Mouse (Mus musculus) splenic B cell, adult 2 months (primary cell): Measurements from ENCODE around the gene Gm17535.
"Not testable (repeated sequence)": the region's sequence is repeated elsewhere in the genome, so short reads cannot be mapped to it uniquely, and the experiment has no call there.

Experiments
- DNase-seq: peaks from one replicate; pipeline ENCODE4 v3.0.0-alpha.2; 2011; ENCODE audit warnings: low read depth, low spot score
- H3K27me3 ChIP-seq: 2 replicates; pipeline ENCODE4 v1.6.1; 2012; ENCODE audit warnings: mild to moderate bottlenecking, low read length, moderate library complexity, mixed read lengths; ENCODE audit not compliant: control insufficient read depth, poor library complexity, insufficient read depth, severe bottlenecking
- H3K36me3 ChIP-seq: 2 replicates; pipeline ENCODE4 v1.6.1; 2012; ENCODE audit warnings: mild to moderate bottlenecking, low read length, moderate library complexity, mixed read lengths; ENCODE audit not compliant: control insufficient read depth, poor library complexity, insufficient read depth, severe bottlenecking

The Gm17535 gene

DNA sequence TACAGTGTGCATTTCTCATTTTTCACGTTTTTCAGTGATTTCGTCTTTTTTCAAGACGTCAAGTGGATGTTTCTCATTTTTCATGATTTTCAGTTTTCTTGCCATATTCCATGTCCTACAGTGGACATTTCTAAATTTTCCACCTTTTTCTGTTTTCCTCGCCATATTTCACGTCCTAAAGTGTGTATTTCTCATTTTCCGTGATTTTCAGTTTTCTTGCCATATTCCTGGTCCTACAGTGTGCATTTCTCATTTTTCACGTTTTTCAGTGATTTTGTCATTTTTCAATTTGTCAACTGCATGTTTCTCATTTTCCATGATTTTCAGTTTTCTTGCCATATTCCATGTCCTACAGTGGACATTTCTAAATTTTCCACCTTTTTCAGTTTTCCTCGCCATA, at the start of gene Gm17535:
Gm17535 (plus strand) TSS at position 301 of the 400 bp plus-strand sequence.
- not testable (repeated sequence) for H3K27me3 ChIP-seq, DNase-seq, H3K36me3 ChIP-seq

DNA sequence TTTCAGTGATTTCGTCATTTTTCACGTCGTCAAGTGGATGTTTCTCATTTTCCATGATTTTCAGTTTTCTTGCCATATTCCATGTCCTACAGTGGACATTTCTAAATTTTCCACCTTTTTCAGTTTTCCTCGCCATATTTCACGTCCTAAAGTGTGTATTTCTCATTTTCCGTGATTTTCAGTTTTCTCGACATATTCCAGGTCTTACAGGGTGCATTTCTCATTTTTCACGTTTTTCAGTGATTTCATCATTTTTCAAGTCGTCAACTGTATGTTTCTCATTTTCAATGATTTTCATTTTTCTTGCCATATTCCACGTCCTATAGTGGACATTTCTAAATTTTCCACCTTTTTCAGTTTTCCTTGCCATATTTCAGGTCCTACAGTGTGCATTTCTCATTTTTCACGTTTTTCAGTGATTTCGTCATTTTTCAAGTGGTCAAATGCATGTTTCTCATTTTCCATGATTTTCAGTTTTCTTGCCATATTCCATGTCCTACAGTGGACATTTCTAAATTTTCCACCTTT, 33.9 kb upstream of the Gm17535 start, which contains the start of gene Gm10722:
Gm10722 (plus strand) TSS at position 478 of the 528 bp plus-strand sequence.
- DNase-seq: peak; percentile 49
- H3K36me3 ChIP-seq, H3K27me3 ChIP-seq: not testable (repeated sequence)

DNA sequence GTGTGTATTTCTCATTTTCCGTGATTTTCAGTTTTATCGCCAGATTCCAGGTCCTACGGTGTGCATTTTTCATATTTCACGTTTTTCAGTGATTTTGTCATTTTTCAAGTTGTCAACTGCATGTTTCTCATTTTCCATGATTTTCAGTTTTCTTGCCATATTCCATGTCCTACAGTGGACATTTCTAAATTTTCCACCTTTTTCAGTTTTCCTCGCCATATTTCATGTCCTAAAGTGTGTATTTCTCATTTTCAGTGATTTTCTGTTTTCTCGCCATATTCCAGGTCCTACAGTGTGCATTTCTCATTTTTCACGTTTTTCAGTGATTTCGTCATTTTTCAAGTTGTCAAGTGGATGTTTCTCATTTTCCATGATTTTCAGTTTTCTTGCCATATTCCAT, 33.4 kb upstream of the Gm17535 start:
- not testable (repeated sequence) for H3K36me3 ChIP-seq, DNase-seq, H3K27me3 ChIP-seq

DNA sequence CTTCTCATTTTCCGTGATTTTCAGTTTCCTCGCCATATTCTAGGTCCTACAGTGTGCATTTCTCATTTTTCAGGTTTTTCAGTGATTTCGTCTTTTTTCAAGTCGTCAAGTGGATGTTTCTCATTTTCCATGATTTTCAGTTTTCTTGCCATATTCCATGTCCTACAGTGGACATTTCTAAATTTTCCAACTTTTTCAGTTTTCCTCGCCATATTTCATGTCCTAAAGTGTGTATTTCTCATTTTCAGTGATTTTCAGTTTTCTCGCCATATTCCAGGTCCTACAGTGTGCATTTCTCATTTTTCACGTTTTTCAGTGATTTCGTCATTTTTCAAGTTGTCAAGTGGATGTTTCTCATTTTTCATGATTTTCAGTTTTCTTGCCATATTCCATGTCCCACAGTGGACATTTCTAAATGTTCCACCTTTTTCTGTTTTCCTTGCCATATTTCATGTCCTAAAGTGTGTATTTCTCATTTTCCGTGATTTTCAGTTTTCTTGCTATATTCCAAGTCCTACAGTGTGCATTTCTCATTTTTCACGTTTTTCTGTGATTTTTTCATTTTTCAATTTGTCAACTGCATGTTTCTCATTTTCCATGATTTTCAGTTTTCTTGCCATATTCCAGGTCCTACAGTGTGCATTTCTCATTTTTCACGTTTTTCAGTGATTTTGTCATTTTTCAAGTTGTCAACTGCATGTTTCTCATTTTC, 32.3 kb upstream of the Gm17535 start:
- H3K27me3 ChIP-seq, H3K36me3 ChIP-seq: not testable (repeated sequence)
- DNase-seq: peak; percentile 28

DNA sequence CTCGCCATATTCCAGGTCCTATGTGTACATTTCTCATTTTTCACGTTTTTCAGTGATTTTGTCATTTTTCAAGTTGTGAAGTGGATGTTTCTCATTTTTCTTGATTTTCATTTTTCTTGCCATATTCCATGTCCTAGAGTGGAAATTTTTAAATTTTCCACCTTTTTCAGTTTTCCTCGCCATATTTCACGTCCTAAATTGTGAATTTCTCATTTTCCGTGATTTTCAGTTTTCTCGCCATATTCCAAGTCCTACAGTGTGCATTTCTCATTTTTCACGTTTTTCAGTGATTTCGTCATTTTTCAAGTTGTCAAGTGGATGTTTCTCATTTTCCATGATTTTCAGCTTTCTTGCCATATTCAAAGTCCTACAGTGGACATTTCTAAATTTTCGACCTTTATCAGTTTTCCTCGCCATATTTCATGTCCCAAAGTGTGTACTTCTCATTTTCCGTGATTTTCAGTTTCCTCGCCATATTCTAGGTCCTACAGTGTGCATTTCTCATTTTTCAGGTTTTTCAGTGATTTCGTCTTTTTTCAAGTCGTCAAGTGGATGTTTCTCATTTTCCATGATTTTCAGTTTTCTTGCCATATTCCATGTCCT, 31.5 kb upstream of the Gm17535 start, which contains the start of gene Gm11168:
Gm11168 (plus strand) TSS at position 553 of the 603 bp plus-strand sequence.
- not testable (repeated sequence) for H3K27me3 ChIP-seq, DNase-seq, H3K36me3 ChIP-seq

DNA sequence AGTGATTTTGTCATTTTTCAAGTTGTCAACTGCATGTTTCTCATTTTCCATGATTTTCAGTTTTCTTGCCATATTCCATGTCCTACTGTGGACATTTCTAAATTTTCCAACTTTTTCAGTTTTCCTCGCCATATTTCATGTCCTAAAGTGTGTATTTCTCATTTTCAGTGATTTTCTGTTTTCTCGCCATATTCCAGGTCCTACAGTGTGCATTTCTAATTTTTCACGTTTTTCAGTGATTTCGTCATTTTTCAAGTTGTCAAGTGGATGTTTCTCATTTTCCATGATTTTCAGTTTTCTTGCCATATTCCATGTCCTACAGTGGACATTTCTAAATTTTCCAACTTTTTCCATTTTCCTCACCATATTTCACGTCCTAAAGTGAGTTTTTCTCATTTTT, 28.2 kb upstream of the Gm17535 start:
- not testable (repeated sequence) for H3K27me3 ChIP-seq, H3K36me3 ChIP-seq, DNase-seq

DNA sequence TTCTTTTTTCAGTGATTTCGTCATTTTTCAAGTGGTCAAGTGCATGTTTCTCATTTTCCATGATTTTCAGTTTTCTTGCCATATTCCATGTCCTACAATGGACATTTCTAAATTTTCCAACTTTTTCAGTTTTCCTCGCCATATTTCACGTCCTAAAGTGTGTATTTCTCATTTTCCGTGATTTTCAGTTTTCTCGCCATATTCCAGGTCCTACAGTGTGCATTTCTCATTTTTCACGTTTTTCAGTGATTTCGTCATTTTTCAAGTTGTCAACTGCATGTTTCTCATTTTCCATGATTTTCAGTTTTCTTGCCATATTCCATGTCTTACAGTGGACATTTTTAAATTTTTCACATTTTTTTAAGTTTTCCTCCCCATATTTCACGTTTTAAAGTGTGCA, 27.8 kb upstream of the Gm17535 start:
- H3K27me3 ChIP-seq, DNase-seq, H3K36me3 ChIP-seq: not testable (repeated sequence)

DNA sequence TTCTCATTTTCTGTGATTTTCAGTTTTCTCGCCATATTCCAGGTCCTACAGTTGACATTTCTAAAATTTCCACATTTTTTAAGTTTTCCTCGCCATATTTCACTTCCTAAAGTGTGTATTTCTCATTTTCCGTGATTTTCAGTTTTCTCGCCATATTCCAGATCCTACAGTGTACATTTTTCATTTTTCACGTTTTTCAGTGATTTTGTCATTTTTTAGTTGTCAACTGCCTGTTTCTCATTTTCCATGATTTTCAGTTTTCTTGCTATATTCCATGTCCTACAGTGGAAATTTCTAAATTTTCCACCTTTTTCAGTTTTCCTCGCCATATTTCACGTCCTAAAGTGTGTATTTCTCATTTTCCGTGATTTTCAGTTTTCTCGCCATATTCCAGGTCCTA, 27.1 kb upstream of the Gm17535 start:
- not testable (repeated sequence) for H3K36me3 ChIP-seq, H3K27me3 ChIP-seq
- peak; percentile 25 for DNase-seq

DNA sequence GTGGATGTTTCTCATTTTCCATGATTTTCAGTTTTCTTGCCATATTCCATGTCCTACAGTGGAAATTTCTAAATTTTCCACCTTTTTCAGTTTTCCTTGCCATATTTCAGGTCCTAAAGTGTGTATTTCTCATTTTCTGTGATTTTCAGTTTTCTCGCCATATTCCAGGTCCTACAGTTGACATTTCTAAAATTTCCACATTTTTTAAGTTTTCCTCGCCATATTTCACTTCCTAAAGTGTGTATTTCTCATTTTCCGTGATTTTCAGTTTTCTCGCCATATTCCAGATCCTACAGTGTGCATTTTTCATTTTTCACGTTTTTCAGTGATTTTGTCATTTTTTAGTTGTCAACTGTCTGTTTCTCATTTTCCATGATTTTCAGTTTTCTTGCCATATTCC, 25.1 kb upstream of the Gm17535 start:
- H3K27me3 ChIP-seq, H3K36me3 ChIP-seq, DNase-seq: not testable (repeated sequence)

DNA sequence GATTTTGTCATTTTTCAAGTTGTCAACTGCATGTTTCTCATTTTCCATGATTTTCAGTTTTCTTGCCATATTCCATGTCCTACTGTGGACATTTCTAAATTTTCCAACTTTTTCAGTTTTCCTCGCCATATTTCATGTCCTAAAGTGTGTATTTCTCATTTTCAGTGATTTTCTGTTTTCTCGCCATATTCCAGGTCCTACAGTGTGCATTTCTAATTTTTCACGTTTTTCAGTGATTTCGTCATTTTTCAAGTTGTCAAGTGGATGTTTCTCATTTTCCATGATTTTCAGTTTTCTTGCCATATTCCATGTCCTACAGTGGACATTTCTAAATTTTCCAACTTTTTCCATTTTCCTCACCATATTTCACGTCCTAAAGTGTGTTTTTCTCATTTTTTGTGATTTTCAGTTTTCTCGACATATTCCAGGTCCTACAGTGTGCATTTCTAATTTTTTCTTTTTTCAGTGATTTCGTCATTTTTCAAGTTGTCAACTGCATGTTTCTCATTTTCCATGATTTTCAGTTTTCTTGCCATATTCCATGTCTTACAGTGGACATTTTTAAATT, 22.3 kb upstream of the Gm17535 start:
- DNase-seq: not testable (repeated sequence)

DNA sequence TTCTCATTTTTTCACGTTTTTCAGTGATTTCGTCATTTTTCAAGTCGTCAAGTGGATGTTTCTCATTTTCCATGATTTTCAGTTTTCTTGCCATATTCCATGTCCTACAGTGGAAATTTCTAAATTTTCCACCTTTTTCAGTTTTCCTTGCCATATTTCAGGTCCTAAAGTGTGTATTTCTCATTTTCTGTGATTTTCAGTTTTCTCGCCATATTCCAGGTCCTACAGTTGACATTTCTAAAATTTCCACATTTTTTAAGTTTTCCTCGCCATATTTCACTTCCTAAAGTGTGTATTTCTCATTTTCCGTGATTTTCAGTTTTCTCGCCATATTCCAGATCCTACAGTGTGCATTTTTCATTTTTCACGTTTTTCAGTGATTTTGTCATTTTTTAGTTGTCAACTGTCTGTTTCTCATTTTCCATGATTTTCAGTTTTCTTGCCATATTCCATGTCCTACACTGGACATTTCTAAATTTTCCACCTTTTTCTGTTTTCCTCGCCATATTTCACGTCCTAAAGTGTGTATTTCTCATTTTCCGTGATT, 21.6 kb upstream of the Gm17535 start, which contains the start of gene Gm10721:
Gm10721 (plus strand) TSS at position 408 of the 547 bp plus-strand sequence.
- not testable (repeated sequence) for H3K27me3 ChIP-seq, H3K36me3 ChIP-seq, DNase-seq

More for the DNA sequence above, 22.3 kb upstream of the Gm17535 start:
- H3K27me3 ChIP-seq, H3K36me3 ChIP-seq: not testable (repeated sequence)

DNA sequence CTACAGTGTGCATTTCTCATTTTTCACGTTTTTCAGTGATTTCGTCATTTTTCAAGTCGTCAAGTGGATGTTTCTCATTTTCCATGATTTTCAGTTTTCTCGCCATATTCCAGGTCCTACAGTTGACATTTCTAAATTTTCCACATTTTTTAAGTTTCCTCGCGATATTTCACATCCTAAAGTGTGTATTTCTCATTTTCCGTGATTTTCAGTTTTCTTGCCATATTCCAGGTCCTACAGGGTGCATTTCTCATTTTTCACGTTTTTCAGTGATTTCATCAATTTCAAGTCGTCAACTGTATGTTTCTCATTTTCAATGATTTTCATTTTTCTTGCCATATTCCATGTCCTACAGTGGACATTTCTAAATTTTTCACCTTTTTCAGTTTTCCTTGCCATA, 19.0 kb upstream of the Gm17535 start, which contains the start of gene Gm10720:
Gm10720 (plus strand) TSS at position 301 of the 400 bp plus-strand sequence.
- not testable (repeated sequence) for H3K27me3 ChIP-seq, H3K36me3 ChIP-seq, DNase-seq

DNA sequence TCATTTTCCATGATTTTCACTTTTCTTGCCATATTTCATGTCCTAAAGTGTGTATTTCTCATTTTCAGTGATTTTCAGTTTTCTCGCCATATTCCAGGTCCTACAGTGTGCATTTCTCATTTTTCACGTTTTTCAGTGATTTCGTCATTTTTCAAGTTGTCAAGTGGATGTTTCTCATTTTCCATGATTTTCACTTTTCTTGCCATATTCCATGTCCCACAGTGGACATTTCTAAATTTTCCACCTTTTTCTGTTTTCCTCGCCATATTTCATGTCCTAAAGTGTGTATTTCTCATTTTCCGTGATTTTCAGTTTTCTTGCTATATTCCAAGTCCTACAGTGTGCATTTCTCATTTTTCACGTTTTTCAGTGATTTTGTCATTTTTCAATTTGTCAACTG, 18.5 kb upstream of the Gm17535 start:
- H3K27me3 ChIP-seq, DNase-seq, H3K36me3 ChIP-seq: not testable (repeated sequence)

DNA sequence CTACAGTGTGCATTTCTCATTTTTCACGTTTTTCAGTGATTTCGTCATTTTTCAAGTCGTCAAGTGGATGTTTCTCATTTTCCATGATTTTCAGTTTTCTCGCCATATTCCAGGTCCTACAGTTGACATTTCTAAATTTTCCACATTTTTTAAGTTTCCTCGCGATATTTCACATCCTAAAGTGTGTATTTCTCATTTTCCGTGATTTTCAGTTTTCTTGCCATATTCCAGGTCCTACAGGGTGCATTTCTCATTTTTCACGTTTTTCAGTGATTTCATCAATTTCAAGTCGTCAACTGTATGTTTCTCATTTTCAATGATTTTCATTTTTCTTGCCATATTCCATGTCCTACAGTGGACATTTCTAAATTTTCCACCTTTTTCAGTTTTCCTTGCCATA, 17.3 kb upstream of the Gm17535 start, which contains the start of gene Gm10719:
Gm10719 (plus strand) TSS at position 301 of the 400 bp plus-strand sequence.
- not testable (repeated sequence) for H3K27me3 ChIP-seq, DNase-seq, H3K36me3 ChIP-seq

DNA sequence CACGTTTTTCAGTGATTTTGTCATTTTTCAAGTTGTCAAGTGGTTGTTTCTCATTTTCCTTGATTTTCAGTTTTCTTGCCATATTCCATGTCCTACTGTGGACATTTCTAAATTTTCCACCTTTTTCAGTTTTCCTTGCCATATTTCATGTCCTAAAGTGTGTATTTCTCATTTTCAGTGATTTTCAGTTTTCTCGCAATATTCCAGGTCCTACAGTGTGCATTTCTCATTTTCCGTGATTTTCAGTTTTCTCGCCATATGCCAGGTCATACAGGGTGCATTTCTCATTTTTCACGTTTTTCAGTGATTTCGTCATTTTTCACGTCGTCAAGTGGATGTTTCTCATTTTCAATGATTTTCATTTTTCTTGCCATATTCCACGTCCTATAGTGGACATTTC, 15.5 kb upstream of the Gm17535 start:
- DNase-seq, H3K36me3 ChIP-seq, H3K27me3 ChIP-seq: not testable (repeated sequence)
